Mouse (Mus musculus) liver, embryonic 12.5 days (tissue): Measurements from ENCODE around the gene Prkaa2. TPM values are rescaled to one million over a fixed set of nuclear protein-coding genes. Genes with fewer than 3 reads are reported as not detected.

Source experiments
- ATAC-seq: fragments of 200-750 bp; cut with Nextera tagmentation; 2 replicates; pipeline ENCODE4 v1.8.0; 2017; ENCODE audit warnings: moderate number of reproducible peaks, mild to moderate bottlenecking, moderate library complexity
- H3K27ac ChIP-seq: fragments of 300-500 bp; sonication (generic); 2 replicates; pipeline ENCODE4 v1.5.1; 2016; ENCODE audit warnings: mild to moderate bottlenecking
- H3K27me3 ChIP-seq: fragments of 300-500 bp; sonication (generic); replicated peaks from 2 replicates; pipeline ENCODE4 v1.6.1; 2016; ENCODE audit warnings: mild to moderate bottlenecking, moderate library complexity
- H3K36me3 ChIP-seq: fragments of 300-500 bp; sonication (generic); 2 replicates; pipeline ENCODE4 v1.6.1; 2016; ENCODE audit warnings: mild to moderate bottlenecking, moderate library complexity
- H3K4me1 ChIP-seq: fragments of 300-500 bp; sonication (generic); 2 replicates; pipeline ENCODE4 v1.6.1; 2016
- H3K4me2 ChIP-seq: fragments of 300-500 bp; sonication (generic); 2 replicates; pipeline ENCODE4 v1.6.1; 2016; ENCODE audit warnings: mild to moderate bottlenecking, moderate library complexity
- H3K4me3 ChIP-seq: fragments of 300-500 bp; sonication (generic); 2 replicates; pipeline ENCODE4 v1.5.1; 2016; ENCODE audit warnings: mild to moderate bottlenecking, moderate library complexity
- H3K9ac ChIP-seq: fragments of 300-500 bp; sonication (generic); 2 replicates; pipeline ENCODE4 v1.6.1; 2016; ENCODE audit warnings: mild to moderate bottlenecking, moderate library complexity
- H3K9me3 ChIP-seq: fragments of 300-500 bp; sonication (generic); replicated peaks from 2 replicates; pipeline ENCODE4 v1.6.1; 2016; ENCODE audit warnings: mild to moderate bottlenecking, moderate library complexity
- WGBS: fragments of 180-500 bp; shearing (Covaris S2); methylation state at CpG from one replicate; pipeline ENCODE4 v1.1.7; 2016; ENCODE audit not compliant: insufficient replicate concordance; 5-methylcytosine and 5-hydroxymethylcytosine counted together
- polyA plus RNA-seq: library from polyadenylated mRNA; unstranded; fragments of >200 nt; fragmentation: Nextera tagmentation; extraction: Ambion mirVana; gene quantifications from 2 replicates; pipeline ENCODE4 v1.2.1, GENCODE M21; 2016

Prkaa2 gene
- polyA plus RNA-seq, 1 experiment from 2014 or later, result 0.48 TPM

DNA sequence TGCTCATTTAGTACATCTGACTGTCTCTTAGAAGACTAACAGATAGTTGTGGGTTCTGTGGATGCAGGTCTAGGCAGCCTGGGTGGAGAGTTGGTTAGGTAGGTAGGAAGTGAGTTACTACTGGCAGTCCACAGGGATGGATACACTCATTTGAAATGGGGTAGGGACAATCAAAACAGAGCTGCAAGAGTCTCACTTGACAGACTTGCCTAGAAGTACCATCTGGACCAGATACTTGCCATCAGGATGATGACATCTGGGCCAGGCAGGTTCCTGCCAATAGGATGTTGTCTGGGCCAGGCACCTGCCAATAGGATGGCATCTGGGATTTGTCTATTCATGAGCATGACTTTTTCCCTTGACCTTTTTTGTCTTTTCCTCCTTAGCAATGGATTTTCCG, 108.0 kb downstream of the Prkaa2 start:
- Histone ChIP-seq H3K36me3 (no peaks in the 10 kb centered on the region), H3K4me2 (no peak overlapping the region), H3K4me1 (no peaks in the 10 kb centered on the region), H3K9ac (no peak overlapping the region), H3K27ac (no peak overlapping the region), H3K9me3 (no peaks in the 10 kb centered on the region), H3K27me3 (no peaks in the 10 kb centered on the region), H3K4me3 (no peak overlapping the region)
- ATAC-seq, result no peak
- WGBS, result 52% methylated on average over 1 of the region's 1 CpGs

DNA sequence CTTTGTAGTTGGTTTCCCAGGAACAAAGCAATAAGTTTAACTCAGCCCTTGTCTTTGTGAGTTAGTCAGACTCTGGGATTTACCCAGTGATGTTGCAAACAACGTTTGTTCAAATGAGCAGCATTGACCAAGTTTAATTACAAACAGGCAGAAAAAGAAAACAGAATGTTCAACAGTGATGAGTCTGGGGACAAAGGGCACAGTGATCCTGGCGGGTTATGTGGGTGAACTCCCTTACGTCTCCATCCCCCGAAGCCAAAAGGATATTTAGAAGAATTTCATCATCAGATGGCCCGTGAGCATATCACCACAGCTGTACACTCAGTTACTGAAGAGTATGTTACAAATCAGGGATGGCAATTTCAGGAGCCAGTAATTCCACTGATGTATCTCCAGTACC, 110.0 kb downstream of the Prkaa2 start:
- no peak overlapping the region for H3K27ac ChIP-seq
- 58% methylated on average over 5 of the region's 5 CpGs for WGBS
- no peak for ATAC-seq
- no peak overlapping the region for H3K4me3 ChIP-seq
- H3K27me3 ChIP-seq, result no peaks in the 10 kb centered on the region
- no peaks in the 10 kb centered on the region for H3K36me3 ChIP-seq
- H3K9ac ChIP-seq, result no peak overlapping the region
- H3K9me3 ChIP-seq, result no peaks in the 10 kb centered on the region
- H3K4me2 ChIP-seq, result no peak overlapping the region
- no peaks in the 10 kb centered on the region for H3K4me1 ChIP-seq

DNA sequence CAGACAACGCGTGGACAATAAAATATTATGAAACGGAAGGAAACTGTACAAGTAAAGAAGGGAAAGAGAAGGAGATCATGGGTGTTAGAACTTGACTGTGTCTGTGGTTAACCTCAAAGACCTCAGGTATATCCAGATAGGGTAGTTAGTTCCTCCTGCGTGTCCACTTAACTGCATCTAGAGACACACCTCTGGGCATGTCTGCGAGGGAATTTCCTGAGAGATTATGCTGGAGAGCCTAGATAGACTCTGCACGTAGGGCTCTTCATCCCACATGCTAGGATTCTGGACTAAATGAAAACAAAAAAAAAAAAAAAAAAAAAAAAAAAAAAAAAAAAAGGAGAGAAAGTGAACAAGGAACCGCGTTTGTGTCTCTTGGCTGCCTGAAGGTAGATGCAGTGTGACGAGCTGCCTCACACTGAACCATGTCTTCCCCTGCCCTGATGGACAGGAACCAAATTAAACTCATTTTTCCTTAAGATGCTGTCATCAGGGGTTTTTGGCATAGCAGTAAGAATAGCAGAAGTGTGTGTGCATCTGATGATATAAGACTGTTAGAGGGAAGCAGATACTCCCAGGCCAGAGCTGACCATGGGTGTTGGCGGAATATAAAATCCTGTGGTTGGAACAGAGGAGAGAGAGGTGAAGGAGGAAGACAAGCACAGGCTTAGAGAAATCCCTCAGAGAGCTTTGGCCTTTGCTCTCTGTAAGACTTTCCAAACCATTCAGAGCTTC, 116.4 kb downstream of the Prkaa2 start:
- H3K27me3 ChIP-seq, result no peaks in the 10 kb centered on the region
- no peak overlapping the region for H3K4me2 ChIP-seq
- H3K9me3 ChIP-seq, result no peaks in the 10 kb centered on the region
- no peak overlapping the region for H3K27ac ChIP-seq
- WGBS, result 25% methylated on average over 10 of the region's 10 CpGs
- H3K4me3 ChIP-seq, result no peak overlapping the region
- no peak overlapping the region for H3K9ac ChIP-seq
- H3K36me3 ChIP-seq, result no peaks in the 10 kb centered on the region
- no peaks in the 10 kb centered on the region for H3K4me1 ChIP-seq
- no peak for ATAC-seq

DNA sequence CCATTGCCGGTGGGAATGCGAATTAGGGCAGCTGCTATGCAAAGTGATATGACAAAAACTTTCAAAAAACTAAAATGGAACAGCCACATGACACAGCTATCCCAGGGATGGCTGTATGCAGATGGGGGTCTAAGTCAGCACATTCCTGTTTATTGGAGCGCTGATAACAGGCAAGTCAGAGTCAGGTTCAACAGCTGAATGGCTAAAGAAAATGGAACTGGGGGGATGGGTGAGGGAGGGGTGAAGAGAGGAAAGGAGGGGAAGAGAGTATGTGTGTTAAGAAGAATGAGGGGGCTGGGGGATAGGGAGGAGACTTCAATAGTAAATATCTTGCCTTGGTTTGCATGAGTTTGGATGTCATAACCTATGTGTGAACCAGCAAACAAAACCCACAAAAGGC, 117.4 kb downstream of the Prkaa2 start:
- H3K27ac ChIP-seq, result no peak overlapping the region
- H3K9me3 ChIP-seq, result no peaks in the 10 kb centered on the region
- H3K4me1 ChIP-seq, result no peaks in the 10 kb centered on the region
- H3K27me3 ChIP-seq, result no peaks in the 10 kb centered on the region
- H3K4me2 ChIP-seq, result no peak overlapping the region
- ATAC-seq, result no peak
- no peak overlapping the region for H3K4me3 ChIP-seq
- H3K9ac ChIP-seq, result no peak overlapping the region
- 77% methylated on average over 3 of the region's 3 CpGs for WGBS
- H3K36me3 ChIP-seq, result no peaks in the 10 kb centered on the region

DNA sequence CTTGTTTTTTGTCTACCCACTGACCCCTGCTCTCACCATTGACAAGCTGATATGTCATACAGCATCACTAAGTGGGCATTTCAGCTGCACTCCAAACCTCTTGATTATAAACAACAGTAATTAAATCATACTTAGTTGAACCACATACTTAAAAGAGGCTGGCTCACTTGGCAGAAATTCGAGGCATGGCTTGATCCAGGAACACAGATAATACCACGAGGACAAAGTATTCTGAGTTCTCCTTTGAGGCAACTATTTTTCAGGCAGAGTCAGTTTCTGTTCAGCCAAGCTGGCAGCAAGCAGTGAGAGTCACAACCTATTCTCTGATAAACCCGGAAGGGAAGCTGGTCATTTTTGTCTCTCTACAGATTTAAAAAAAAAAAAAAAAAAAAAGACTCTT, 119.0 kb downstream of the Prkaa2 start:
- 62% methylated on average over 3 of the region's 3 CpGs for WGBS
- no peak for ATAC-seq
- no peak overlapping the region for H3K27ac ChIP-seq
- H3K4me2 ChIP-seq, result no peak overlapping the region
- H3K27me3 ChIP-seq, result no peaks in the 10 kb centered on the region
- H3K9me3 ChIP-seq, result no peaks in the 10 kb centered on the region
- no peaks in the 10 kb centered on the region for H3K36me3 ChIP-seq
- H3K9ac ChIP-seq, result no peak overlapping the region
- H3K4me1 ChIP-seq, result no peaks in the 10 kb centered on the region
- no peak overlapping the region for H3K4me3 ChIP-seq

DNA sequence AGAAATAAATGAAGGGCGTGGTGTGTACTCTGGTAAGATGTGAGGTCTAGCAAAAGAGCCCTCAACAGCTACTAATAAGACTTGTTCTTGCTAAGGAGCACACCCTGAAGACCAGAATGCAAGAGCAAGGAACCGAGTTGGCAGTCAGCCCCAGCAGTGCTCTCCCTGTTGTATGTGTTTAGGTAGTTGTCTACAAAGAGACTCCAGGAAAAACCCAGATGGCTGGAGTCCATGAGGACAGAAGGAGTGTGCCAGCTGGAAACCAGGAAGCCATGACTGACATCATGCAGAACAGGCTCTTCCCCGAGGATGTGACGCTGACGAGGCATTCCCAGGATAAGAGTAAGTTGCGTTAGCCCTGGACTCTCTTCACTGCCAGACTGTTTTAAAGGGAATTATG, 119.7 kb downstream of the Prkaa2 start:
- WGBS, result 73% methylated on average over 6 of the region's 6 CpGs
- Histone ChIP-seq H3K36me3 (no peaks in the 10 kb centered on the region), H3K4me3 (no peak overlapping the region), H3K9me3 (no peaks in the 10 kb centered on the region), H3K27ac (no peak overlapping the region), H3K4me1 (no peaks in the 10 kb centered on the region), H3K4me2 (no peak overlapping the region), H3K27me3 (no peaks in the 10 kb centered on the region), H3K9ac (no peak overlapping the region)
- no peak for ATAC-seq

DNA sequence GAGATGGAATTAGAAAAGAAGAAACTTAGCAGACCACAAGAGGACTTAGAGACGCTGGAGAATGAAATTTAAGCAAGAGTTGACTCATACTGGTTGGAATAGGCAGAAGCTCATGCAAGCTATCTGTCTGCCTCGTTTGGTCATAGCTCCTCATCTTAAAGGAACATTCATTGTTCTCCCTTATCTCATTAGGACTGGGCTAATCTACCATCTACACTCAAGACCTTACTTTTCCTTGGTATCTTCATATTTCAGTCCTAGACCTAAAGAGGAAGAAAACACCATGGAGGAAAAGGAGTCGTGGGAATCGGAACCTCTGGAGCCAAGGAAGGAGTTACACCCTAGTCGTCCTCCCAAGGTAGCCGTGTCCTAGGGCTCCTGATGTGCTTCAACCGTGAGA, 121.0 kb downstream of the Prkaa2 start:
- H3K9ac ChIP-seq, result no peak overlapping the region
- H3K4me3 ChIP-seq, result no peak overlapping the region
- no peaks in the 10 kb centered on the region for H3K4me1 ChIP-seq
- no peak overlapping the region for H3K4me2 ChIP-seq
- H3K9me3 ChIP-seq, result no peaks in the 10 kb centered on the region
- 65% methylated on average over 7 of the region's 7 CpGs for WGBS
- no peaks in the 10 kb centered on the region for H3K27me3 ChIP-seq
- H3K36me3 ChIP-seq, result no peaks in the 10 kb centered on the region
- H3K27ac ChIP-seq, result no peak overlapping the region
- no peak for ATAC-seq

DNA sequence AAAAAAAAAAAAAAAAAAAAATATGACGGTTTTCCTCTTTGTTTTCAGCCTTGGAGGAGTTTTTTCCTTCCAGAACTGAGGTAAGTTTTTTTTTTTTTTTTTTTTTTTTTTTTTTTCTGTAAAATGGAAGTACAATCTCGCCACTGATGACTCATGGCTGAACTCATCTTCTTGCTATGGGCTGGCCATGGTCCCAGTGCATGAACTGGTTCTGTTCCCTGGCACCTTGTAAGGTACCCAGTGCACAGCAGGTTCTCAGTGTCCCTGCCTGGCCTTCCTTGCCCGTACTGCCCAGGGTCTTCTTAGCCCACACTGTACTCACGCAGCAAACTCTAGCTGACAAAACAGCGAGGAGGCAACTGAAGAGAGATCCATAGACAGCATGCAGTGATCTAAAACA, 121.6 kb downstream of the Prkaa2 start:
- WGBS, result 67% methylated on average over 5 of the region's 5 CpGs
- Histone ChIP-seq H3K4me2 (no peak overlapping the region), H3K9ac (no peak overlapping the region), H3K27ac (no peak overlapping the region), H3K36me3 (no peaks in the 10 kb centered on the region), H3K4me1 (no peaks in the 10 kb centered on the region), H3K9me3 (no peaks in the 10 kb centered on the region), H3K27me3 (no peaks in the 10 kb centered on the region), H3K4me3 (no peak overlapping the region)
- no peak for ATAC-seq

DNA sequence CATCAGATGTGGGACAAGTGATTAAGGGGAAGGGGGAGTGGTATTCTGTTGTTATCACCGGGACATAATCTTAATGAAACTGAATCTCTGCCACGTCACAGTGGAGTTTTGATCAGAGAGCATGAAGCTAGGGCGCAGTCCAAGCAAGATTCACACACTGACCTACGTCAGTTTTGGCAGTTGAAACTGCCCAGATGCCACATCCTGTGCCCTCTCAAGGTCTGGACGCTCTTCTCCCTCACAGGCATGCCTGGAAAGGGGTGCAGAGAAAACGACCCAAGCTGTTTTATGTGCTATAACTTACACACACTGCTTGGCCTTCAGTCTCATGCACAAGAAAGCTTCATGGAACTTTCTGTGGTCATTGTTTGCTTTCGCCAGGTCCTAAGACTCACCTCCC, 122.1 kb downstream of the Prkaa2 start:
- H3K27me3 ChIP-seq, result no peaks in the 10 kb centered on the region
- H3K4me3 ChIP-seq, result no peak overlapping the region
- H3K9me3 ChIP-seq, result no peaks in the 10 kb centered on the region
- no peak overlapping the region for H3K4me2 ChIP-seq
- H3K9ac ChIP-seq, result no peak overlapping the region
- H3K27ac ChIP-seq, result no peak overlapping the region
- 64% methylated on average over 7 of the region's 7 CpGs for WGBS
- no peak for ATAC-seq
- no peaks in the 10 kb centered on the region for H3K4me1 ChIP-seq
- H3K36me3 ChIP-seq, result no peaks in the 10 kb centered on the region

DNA sequence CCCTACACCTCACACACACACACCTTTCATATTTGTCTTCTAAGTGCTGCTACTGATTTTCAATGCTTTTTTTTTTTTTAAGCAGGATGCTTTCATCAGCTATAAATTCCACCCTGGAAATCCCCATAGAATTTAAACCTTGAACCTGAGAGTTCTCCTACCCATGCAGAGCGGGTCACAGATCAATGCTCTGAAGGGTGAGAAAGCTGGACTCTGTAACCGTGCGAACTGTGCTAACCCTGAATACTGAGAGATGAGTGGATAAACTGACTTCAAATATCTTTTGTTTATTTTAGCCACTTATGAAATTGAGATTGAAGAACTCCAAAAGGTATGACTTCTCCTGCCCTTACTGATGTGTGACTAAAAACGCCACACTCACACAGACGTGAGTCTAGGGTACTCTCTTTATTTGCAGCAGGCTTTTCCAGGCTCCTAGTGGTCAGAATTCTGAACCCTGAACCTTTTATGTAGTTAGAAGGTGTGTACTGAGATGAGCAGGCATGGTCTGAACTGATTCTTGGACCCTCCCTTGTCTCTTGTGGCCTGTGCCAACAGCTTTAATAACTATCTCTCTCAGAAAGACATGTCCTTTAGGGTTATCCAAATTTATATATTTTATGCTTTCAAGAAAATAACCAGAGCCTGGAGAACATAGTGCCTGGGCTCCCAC, 123.6 kb downstream of the Prkaa2 start:
- WGBS, result 65% methylated on average over 5 of the region's 5 CpGs
- Histone ChIP-seq H3K4me3 (no peak overlapping the region), H3K4me1 (no peaks in the 10 kb centered on the region), H3K9me3 (no peaks in the 10 kb centered on the region), H3K9ac (no peak overlapping the region), H3K4me2 (no peak overlapping the region), H3K27ac (no peak overlapping the region), H3K36me3 (no peaks in the 10 kb centered on the region), H3K27me3 (no peaks in the 10 kb centered on the region)
- no peak for ATAC-seq
